Comparison of ENCODE assay signal across 14 mouse cellular contexts in genomic region chr5:28611885-28612284, GRCm38 (mm10).
DNase-seq lines count a peak whose midpoint lies in the region; ATAC-seq lines count a peak whose summit lies in the region.
"Had no signal": no experiment of that assay in that cellular context is flagged by ENCODE, and none has a peak within 500 bp of the region (broad histone marks: within the 10 kb centered on the region; RNA-seq: fewer than 3 reads in every experiment).

No protein-coding gene starts in this region.

- no peak for DNase-seq in frontal cortex, postnatal 25 days (ENCODE audit: low spot score in 2 of 2)
- peak; percentile 6 for DNase-seq in left cerebral cortex, adult 18-20 months (ENCODE audit: low spot score in 2 of 2)
- no peak for DNase-seq in left cerebral cortex, adult 11 months (ENCODE audit: low spot score)
- DNase-seq in cerebellum, postnatal 14 days, result peak; percentile 68 to 85
- DNase-seq in heart, postnatal 4 days, result no peak
- no peak for DNase-seq in spleen, postnatal 10 days (ENCODE audit: low spot score in 2 of 2)
- DNase-seq: heart, postnatal 10 days; liver; lung, embryonic 14.5 days; thymus, adult 18-20 months had no signal

- peak; percentile 73 for ATAC-seq in frontal cortex, adult (ENCODE audit: low TSS enrichment)
- peak; percentile 76 for ATAC-seq in cerebellum, adult (ENCODE audit: insufficient number of reproducible peaks, low FRiP score, low TSS enrichment)
- ATAC-seq: intestine, postnatal 0 days; Patski had no signal

Comparison
In these comparisons a context has a peak if more than half of its experiments do, and no peak if none do; other contexts are left out.
1. DNase-seq: peak in left cerebral cortex, adult 18-20 months (2 of 2) and cerebellum, postnatal 14 days (2 of 2); none in frontal cortex, postnatal 25 days (0 of 2), left cerebral cortex, adult 11 months (single experiment), heart, postnatal 4 days (single experiment) and spleen, postnatal 10 days (0 of 2).